Mouse (Mus musculus) ES-E14 (cell line): ENCODE measurements around the gene Ybx3.

Experiments used
- CHD2 ChIP-seq: IDR thresholded peaks from 2 replicates; pipeline ENCODE4 v1.6.1; 2014; ENCODE audit warnings: mild to moderate bottlenecking, low read depth, low read length, inconsistent platforms
- ZNF384 ChIP-seq: IDR thresholded peaks from 2 replicates; pipeline ENCODE4 v1.6.1; 2012; ENCODE audit warnings: low read depth, low read length, inconsistent platforms

DNA sequence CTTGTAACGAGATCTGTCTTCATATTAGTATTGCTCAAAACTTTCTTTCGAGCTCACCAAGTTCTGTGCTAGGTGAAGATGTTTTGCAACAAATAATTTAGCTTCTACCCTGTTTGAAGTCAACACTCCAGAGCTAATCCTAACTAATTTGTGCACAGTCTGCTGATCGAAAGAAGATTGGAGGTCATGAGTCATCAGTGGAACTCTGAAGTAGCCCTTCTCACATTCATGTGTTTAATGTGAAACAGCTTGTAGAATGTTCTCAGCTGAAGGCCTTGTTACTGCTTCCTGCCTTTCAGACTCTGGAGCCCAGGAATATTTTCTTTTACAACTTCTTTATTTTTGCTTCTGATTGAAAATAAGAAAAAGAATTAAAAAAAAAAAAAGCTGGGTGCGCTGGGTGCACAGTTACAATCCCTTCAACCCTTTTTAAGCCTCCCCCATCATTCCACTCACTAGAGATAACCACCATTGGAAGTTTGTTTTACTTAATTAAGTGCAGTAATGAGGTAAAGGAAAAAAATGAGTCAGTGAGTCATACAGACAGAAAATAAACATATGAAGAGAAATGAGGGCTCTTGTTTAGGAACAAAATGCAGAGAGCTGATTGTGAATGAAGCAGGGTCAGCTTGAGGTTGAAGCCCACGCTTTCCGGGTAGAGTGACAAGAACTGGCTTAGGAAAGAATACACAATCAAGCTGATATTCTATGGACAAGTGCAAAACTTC lies 23.0 kb upstream of the Ybx3 start:
- TF ChIP-seq CHD2 (no peak), ZNF384 (no peak)
